Mouse (Mus musculus) cerebellum, adult (tissue): ENCODE data around the gene Olfr293.

Experiments
- ATAC-seq: cut with Nextera tagmentation; 2 replicates; pipeline ENCODE4 v1.9.2; 2017; ENCODE audit warnings: mild to moderate bottlenecking, moderate library complexity, mixed read lengths; ENCODE audit not compliant: insufficient number of reproducible peaks, low FRiP score, low TSS enrichment

Olfr293 gene

GRCm38 (mm10) chr7:86648761-86649160 is at the start of gene Olfr293:
Olfr293 (plus strand) TSS chr7:86649061.
- ATAC-seq = no peak

DNA sequence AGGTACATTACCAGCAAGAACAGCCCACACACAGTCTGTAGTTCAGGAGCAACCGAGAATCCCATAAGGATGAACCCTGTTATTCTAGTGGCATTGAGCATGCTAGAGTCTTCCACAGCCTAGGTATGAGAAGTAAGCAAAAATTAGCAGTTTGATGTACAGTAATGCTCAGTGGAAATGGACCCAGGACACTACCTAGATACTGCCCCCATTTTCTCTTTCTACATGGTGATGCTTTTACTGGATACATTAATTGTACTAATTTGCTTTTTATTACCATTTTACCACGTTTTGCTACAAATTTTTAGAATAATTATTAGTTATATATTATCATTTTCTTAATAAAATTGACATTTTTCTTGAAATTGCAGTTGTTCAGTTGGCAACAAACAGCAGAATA is 32.3 kb upstream of the Olfr293 start, which contains the start of gene Olfr294:
Gene Olfr294, minus strand, starts transcription at position 101 of the 400 bp plus-strand sequence.
- ATAC-seq = no peak

DNA sequence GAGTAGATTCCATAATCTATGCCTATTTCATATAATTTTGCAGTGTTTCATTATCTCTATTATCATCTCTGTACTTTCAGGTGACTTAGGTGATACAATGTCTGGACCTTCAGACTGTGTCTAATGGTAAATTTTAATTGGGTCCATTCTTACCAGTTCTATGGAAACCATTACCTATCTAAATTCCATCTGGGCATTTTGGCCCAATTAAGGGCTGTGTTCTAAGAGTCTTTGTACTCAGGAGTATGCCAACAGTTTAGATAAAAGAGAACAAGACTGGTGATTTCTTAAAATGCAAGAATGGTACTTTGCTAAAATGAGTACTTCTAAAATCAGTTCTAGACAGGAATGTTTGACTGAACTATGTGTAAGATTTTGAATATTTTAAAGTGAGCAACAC is 39.2 kb downstream of the Olfr293 start, which contains the start of gene Olfr292:
Gene Olfr292, plus strand, starts transcription at position 301 of the 400 bp plus-strand sequence.
- no peak for ATAC-seq
